ENCODE assay signal across 8 mouse cellular contexts in genomic region chr11:97840991-97841661, GRCm38 (mm10). TPM values are rescaled to one million over a fixed set of nuclear protein-coding genes. Genes with fewer than 3 reads are reported as not detected.
A peak's percentile ranks its signal among the peaks of the same experiment; 100 is the strongest.
DNase-seq lines count a peak whose midpoint lies in the region; ATAC-seq and TF ChIP-seq lines count a peak whose summit lies in the region.

No protein-coding gene starts in this region.

- no peak for TF ChIP-seq CTCF in lung, adult 2 months (IDR thresholded peaks at IDR 0.05; ENCODE audit: insufficient read depth, low read length)

- peak; percentile 48 for ATAC-seq in inflammation-experienced regulatory T-cells, adult 6 months
- peak; percentile 75 for ATAC-seq in megakaryocyte progenitor cell, adult 5-6 weeks (replicated peaks; ENCODE audit: poor library complexity)

- 0 out of 2 replicates have a peak, but pooled peaks cover 6% of the 10 kb centered on the region for H3K4me1 ChIP-seq in lung, adult 2 months (ENCODE audit: control insufficient read depth, insufficient read depth, low read length)

- peak overlapping the region; percentile 50 for H3K4me3 ChIP-seq in lung, adult 2 months (replicated peaks; ENCODE audit: extremely low read depth, low read depth, low read length)

- 7% methylated on average over 22 of the region's 22 CpGs for WGBS in lung, adult 2 months

- no peak for DNase-seq in lung, adult 2 months
- DNase-seq in lung, postnatal 14 days: no peak
- peak; percentile 94 for DNase-seq in embryo, embryonic 10.5 days (ENCODE audit: low spot score)
- DNase-seq in gastrocnemius, postnatal 25 days: peak; percentile 77
- peak; percentile 81 to 96 for DNase-seq in left cerebral cortex, adult 8-10 months (ENCODE audit: low spot score in 2 of 2)
- peak; percentile 90 to 96 for DNase-seq in right cerebral cortex, postnatal 36 days (ENCODE audit: low spot score in 2 of 2)

- TF ChIP-seq POLR2A in lung, adult 2 months (IDR thresholded peaks at IDR 0.05; ENCODE audit: borderline replicate concordance, extremely low read depth, low read depth, low read length): 0 out of 2 replicates have a peak, but pooled peaks have one; percentile 26

RNA-seq across cellular contexts. Expression of gene B230217C12Rik, which starts 0.5 kb away (rescaled TPM):
- polyA plus RNA-seq in lung, adult 2 months (2012; rRNA removed): 2.8 and 4.5 TPM in 2 replicates
- total RNA-seq in gastrocnemius, postnatal 25 days (2021): under 1 TPM; 0.48 to 0.67 TPM
- 1 to 10 TPM; 2.1 to 3.0 (median 2.3) TPM for polyA plus RNA-seq in inflammation-experienced regulatory T-cells, adult 6 months (2017; shearing (Covaris generic))
- 10 to 100 TPM; 73.0 to 83.2 (median 79.8) TPM for total RNA-seq in left cerebral cortex, adult 8-10 months (2022)
- total RNA-seq in megakaryocyte progenitor cell, adult 5-6 weeks (2015): 2.1 and 3.8 TPM in 2 replicates
- 0.17 TPM in 2 replicates for total RNA-seq in megakaryocyte progenitor cell, adult 5-6 weeks (2017)

RNA-seq across cellular contexts. Expression of gene Lasp1, which starts 42.3 kb away (rescaled TPM):
- polyA plus RNA-seq in lung, adult 2 months (2012; rRNA removed): 120 and 137 TPM in 2 replicates
- 10 to 100 TPM; 18.3 to 21.9 TPM for total RNA-seq in gastrocnemius, postnatal 25 days (2021)
- 10 to 100 TPM; 38.6 to 64.7 (median 40.7) TPM for polyA plus RNA-seq in inflammation-experienced regulatory T-cells, adult 6 months (2017; shearing (Covaris generic))
- total RNA-seq in left cerebral cortex, adult 8-10 months (2022): 100 to 1,000 TPM; 138 to 169 (median 155) TPM
- 40.1 and 47.2 TPM in 2 replicates for total RNA-seq in megakaryocyte progenitor cell, adult 5-6 weeks (2015)
- 139 and 201 TPM in 2 replicates for total RNA-seq in megakaryocyte progenitor cell, adult 5-6 weeks (2017)

RNA-seq across cellular contexts. Expression of gene Fbxo47, which starts 42.8 kb away (rescaled TPM):
- polyA plus RNA-seq in lung, adult 2 months (2012; rRNA removed): 0.16 and 0.36 TPM in 2 replicates
- total RNA-seq in gastrocnemius, postnatal 25 days (2021): under 1 TPM; 0.11 to 0.15 TPM
- polyA plus RNA-seq in inflammation-experienced regulatory T-cells, adult 6 months (2017; shearing (Covaris generic)): 1 to 10 TPM in 1 of 3 experiments, under 1 TPM in 1, not detected in 1; 0.54 to 1.0 TPM
- 1 to 10 TPM; 2.1 to 3.2 (median 2.9) TPM for total RNA-seq in left cerebral cortex, adult 8-10 months (2022)
- total RNA-seq in megakaryocyte progenitor cell, adult 5-6 weeks (2015): not detected in 2 replicates
- total RNA-seq in megakaryocyte progenitor cell, adult 5-6 weeks (2017): 0.12 and 1.6 TPM in 2 replicates

RNA-seq across cellular contexts. Expression of gene Rpl23, which starts 58.9 kb away (rescaled TPM):
- 81.7 and 95.5 TPM in 2 replicates for polyA plus RNA-seq in lung, adult 2 months (2012; rRNA removed)
- 100 to 1,000 TPM; 379 to 436 TPM for total RNA-seq in gastrocnemius, postnatal 25 days (2021)
- 1,000 to 10,000 TPM in 2 of 3 experiments, 100 to 1,000 TPM in 1; 686 to 1,148 (median 1,072) TPM for polyA plus RNA-seq in inflammation-experienced regulatory T-cells, adult 6 months (2017; shearing (Covaris generic))
- total RNA-seq in left cerebral cortex, adult 8-10 months (2022): 100 to 1,000 TPM; 331 to 461 (median 392) TPM
- total RNA-seq in megakaryocyte progenitor cell, adult 5-6 weeks (2015): 1,765 and 1,897 TPM in 2 replicates
- 1,416 and 1,747 TPM in 2 replicates for total RNA-seq in megakaryocyte progenitor cell, adult 5-6 weeks (2017)

Comparison
In these comparisons a context has a peak if more than half of its experiments do, and no peak if none do; other contexts are left out.
1. DNase-seq: peak in embryo, embryonic 10.5 days (single experiment), gastrocnemius, postnatal 25 days (single experiment), left cerebral cortex, adult 8-10 months (2 of 2) and right cerebral cortex, postnatal 36 days (2 of 2); none in lung, adult 2 months (single experiment) and lung, postnatal 14 days (single experiment).
2. RNA of gene B230217C12Rik, which starts 0.5 kb away (total RNA-seq): 73.0 to 83.2 TPM in left cerebral cortex, adult 8-10 months; 0.17 to 3.8 TPM in megakaryocyte progenitor cell, adult 5-6 weeks and 0.48 to 0.67 TPM in gastrocnemius, postnatal 25 days; every median in the first group is over 10 times any median in the second.